Mouse (Mus musculus) adrenal gland, adult 18-20 months (tissue): ENCODE measurements around the gene Nolc1. TPM values are rescaled to one million over a fixed set of nuclear protein-coding genes. Genes with fewer than 3 reads are reported as not detected.

ENCODE experiments used
- total RNA-seq, 2 experiments: library from RNA; stranded (reverse); gene quantifications; 1 replicate in 1 of 2; 2 replicates in 1 of 2; pipeline ENCODE4 v1.2.3; 2021

The Nolc1 gene
- total RNA-seq, 2 experiments from 2014 or later, result 52.2 to 61.8 TPM

Other genes with a start within 250 kb of the Nolc1 start
- gene Armh3, start 77.4 kb upstream of the Nolc1 start, total RNA-seq, result 10 to 100 TPM; 12.0 to 12.3 TPM
- 10 to 100 TPM in 1 of 2 experiments, 1 to 10 TPM in 1; 9.8 to 15.1 TPM for gene Hps6, start 72.4 kb upstream of the Nolc1 start, total RNA-seq
- 10 to 100 TPM; 39.8 to 40.9 TPM for gene Pprc1, start 31.0 kb upstream of the Nolc1 start, total RNA-seq
- 10 to 100 TPM; 53.0 to 59.4 TPM for gene Ldb1, start 30.6 kb upstream of the Nolc1 start, total RNA-seq
- 10 to 100 TPM; 84.8 to 94.1 TPM for gene Elovl3, start 56.0 kb downstream of the Nolc1 start, total RNA-seq
- gene Pitx3, start 72.5 kb downstream of the Nolc1 start, total RNA-seq, result not detected
- 10 to 100 TPM; 67.8 to 82.5 TPM for gene Gbf1, start 76.6 kb downstream of the Nolc1 start, total RNA-seq
- gene Nfkb2, start 228.5 kb downstream of the Nolc1 start, total RNA-seq, result 10 to 100 TPM; 40.4 to 42.8 TPM